Mouse (Mus musculus) ovary, adult 10 weeks (tissue): Measurements from ENCODE around the gene Ccdc181. TPM values are rescaled to one million over a fixed set of nuclear protein-coding genes. Genes with fewer than 3 reads are reported as not detected.

ENCODE experiments used
- polyA plus RNA-seq: library from polyadenylated mRNA; stranded (reverse); fragments of 350-450 nt; fragmentation: Illumina TruSeq; extraction: RNeasy Lipid Tissue Mini Kit (QIAGEN cat#74804); gene quantifications from one replicate; pipeline ENCODE4 v1.2.3, GENCODE M21; 2014

The Ccdc181 gene
- 44.0 TPM for polyA plus RNA-seq

DNA sequence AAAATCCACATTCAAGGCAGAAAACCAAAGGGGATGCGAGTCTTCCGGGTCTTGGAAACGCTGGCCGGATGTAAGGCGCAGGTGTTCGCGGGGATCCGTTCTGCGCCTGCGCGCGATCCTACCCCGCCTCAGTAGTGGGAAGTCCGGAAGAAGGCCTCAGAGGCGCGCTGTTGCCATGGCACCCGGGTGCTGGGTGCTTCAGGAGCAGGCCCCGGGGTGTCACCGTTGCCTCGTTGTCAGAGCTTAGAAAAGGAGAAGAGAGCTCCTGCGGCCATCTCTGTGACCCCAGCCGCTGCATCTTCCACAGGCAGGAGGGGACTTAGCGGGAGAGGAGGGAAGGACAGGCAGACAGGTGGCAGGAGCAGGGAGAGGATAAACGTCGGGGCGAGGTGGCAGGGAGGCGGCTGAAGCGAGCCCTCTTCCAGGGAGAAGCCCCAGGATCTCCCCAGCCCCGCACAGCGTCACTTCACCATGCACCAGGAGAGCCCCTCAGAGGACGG, at the start of gene Ccdc181:
Gene Ccdc181 (plus strand): TSS at position 131 of the 500 bp plus-strand sequence.

GRCm38 (mm10) chr1:164248465-164249331, 26.7 kb upstream of the Ccdc181 start, which contains the start of gene Slc19a2:
Gene Slc19a2 (plus strand): TSS chr1:164249046.

DNA sequence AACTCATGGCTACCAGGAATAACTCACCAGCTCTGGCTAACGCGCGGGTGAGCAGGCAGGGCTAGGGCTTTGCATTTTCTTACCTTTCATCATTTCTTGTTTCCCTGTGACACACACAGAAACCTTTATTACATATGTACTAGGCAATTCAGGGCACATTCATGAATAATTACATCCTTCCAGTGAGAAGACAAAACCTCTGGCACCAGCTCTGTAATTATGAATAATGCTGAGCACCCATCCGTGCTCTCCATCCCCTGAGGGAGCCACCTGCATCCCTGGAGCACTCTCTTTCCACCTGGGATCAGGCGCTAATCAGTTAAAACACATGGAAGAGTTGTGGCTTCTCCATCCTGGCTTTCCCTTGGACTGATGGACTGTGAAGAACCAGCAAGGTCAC, 28.4 kb downstream of the Ccdc181 start, which contains the start of gene Nme7:
Gene Nme7 (plus strand): TSS at position 301 of the 400 bp plus-strand sequence.

DNA sequence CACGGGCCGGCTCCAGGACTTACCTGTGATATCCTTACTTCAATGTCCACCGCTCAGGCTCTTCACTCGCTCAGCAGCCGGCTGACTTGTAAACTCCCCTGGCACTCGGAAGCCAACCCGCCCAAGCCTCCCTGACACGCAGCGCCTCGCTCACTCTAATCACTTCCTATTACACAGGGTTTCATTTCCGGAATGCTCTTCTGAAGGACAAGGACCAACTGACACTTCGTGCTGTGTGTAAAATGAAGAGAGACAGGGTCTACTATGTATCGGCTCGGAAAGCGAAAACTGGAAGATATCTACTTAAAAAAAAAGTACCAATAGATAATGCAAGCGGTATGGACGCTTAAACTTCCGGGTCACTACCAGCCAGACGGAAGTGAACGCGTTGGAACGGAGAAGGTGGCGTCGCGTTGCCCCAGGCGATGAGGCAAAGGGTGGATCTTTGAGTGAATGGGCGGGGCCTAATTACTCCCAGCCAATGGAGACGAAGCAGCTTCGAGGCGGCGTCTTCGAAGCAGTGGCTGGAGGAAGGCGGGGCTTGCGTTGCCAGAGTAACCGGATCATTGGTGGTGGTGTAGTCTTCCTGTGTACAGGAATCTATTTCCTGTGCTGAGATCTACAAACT, 31.9 kb downstream of the Ccdc181 start, which contains the start of gene Blzf1:
Gene Blzf1 (minus strand): TSS at position 366 of the 628 bp plus-strand sequence.

Other genes with a start within 250 kb of the Ccdc181 start
- gene Sele, start 227.4 kb upstream of the Ccdc181 start, polyA plus RNA-seq, result 0.14 TPM
- gene Sell, start 213.6 kb upstream of the Ccdc181 start, polyA plus RNA-seq, result 2.5 TPM
- gene Selp, start 160.3 kb upstream of the Ccdc181 start, polyA plus RNA-seq, result 3.5 TPM
- gene F5, start 123.7 kb upstream of the Ccdc181 start, polyA plus RNA-seq, result 1.5 TPM
- 21.8 TPM for gene Slc19a2, start 26.5 kb upstream of the Ccdc181 start, polyA plus RNA-seq
- gene Nme7, start 28.5 kb downstream of the Ccdc181 start, polyA plus RNA-seq, result 37.3 TPM
- 45.1 TPM for gene Blzf1, start 31.9 kb downstream of the Ccdc181 start, polyA plus RNA-seq
- 118 TPM for gene Atp1b1, start 182.8 kb downstream of the Ccdc181 start, polyA plus RNA-seq